Mouse (Mus musculus): ENCODE data around the gene A830018L16Rik.

A830018L16Rik gene

GRCm38 (mm10) chr1:11650137-11650536 is 236.2 kb downstream of the A830018L16Rik start:
- no peak for DNase-seq (ENCODE audit: low read depth, low spot score)

- DNase-seq (ENCODE audit: low read depth, low spot score), result no peak
Observed at GRCm38 (mm10) chr1:11652773-11653172, 238.9 kb downstream of the A830018L16Rik start.

- peak; percentile 69 for DNase-seq (ENCODE audit: low read depth, low spot score)
Observed at GRCm38 (mm10) chr1:11657341-11658060, 243.6 kb downstream of the A830018L16Rik start.

- no peak for DNase-seq (ENCODE audit: low read depth, low spot score)
Observed at GRCm38 (mm10) chr1:11658061-11658625, 244.2 kb downstream of the A830018L16Rik start.

GRCm38 (mm10) chr1:11744749-11745314 is 330.9 kb downstream of the A830018L16Rik start:
- DNase-seq (ENCODE audit: low read depth, low spot score), result no peak

GRCm38 (mm10) chr1:11748424-11748823 is 334.5 kb downstream of the A830018L16Rik start:
- peak; percentile 22 for DNase-seq (ENCODE audit: low read depth, low spot score)

GRCm38 (mm10) chr1:11750065-11750464 is 336.2 kb downstream of the A830018L16Rik start:
- no peak for DNase-seq (ENCODE audit: low read depth, low spot score)

- DNase-seq (ENCODE audit: low read depth, low spot score), result no peak
Observed at GRCm38 (mm10) chr1:11750607-11751006, 336.7 kb downstream of the A830018L16Rik start.

- no peak for DNase-seq (ENCODE audit: low read depth, low spot score)
Observed at GRCm38 (mm10) chr1:11751996-11752395, 338.1 kb downstream of the A830018L16Rik start.

GRCm38 (mm10) chr1:11788264-11788663 is 374.4 kb downstream of the A830018L16Rik start:
- DNase-seq (ENCODE audit: low read depth, low spot score), result no peak

GRCm38 (mm10) chr1:11792820-11793219 is 378.9 kb downstream of the A830018L16Rik start:
- DNase-seq (ENCODE audit: low read depth, low spot score), result no peak

GRCm38 (mm10) chr1:11795666-11796065 is 381.8 kb downstream of the A830018L16Rik start:
- no peak for DNase-seq (ENCODE audit: low read depth, low spot score)

GRCm38 (mm10) chr1:11872847-11873246 is 458.9 kb downstream of the A830018L16Rik start:
- no peak for DNase-seq (ENCODE audit: low read depth, low spot score)

GRCm38 (mm10) chr1:11873573-11873972 is 459.7 kb downstream of the A830018L16Rik start:
- no peak for DNase-seq (ENCODE audit: low read depth, low spot score)

GRCm38 (mm10) chr1:11881706-11882105 is 467.8 kb downstream of the A830018L16Rik start:
- no peak for DNase-seq (ENCODE audit: low read depth, low spot score)

- peak; percentile 20 for DNase-seq (ENCODE audit: low read depth, low spot score)
Observed at GRCm38 (mm10) chr1:11895715-11896114, 481.8 kb downstream of the A830018L16Rik start.

- no peak for DNase-seq (ENCODE audit: low read depth, low spot score)
Observed at GRCm38 (mm10) chr1:11915873-11916272, 502.0 kb downstream of the A830018L16Rik start.

- DNase-seq (ENCODE audit: low read depth, low spot score), result no peak
Observed at GRCm38 (mm10) chr1:11936984-11937383, 523.1 kb downstream of the A830018L16Rik start.

GRCm38 (mm10) chr1:11959421-11960206 is 545.7 kb downstream of the A830018L16Rik start:
- DNase-seq (ENCODE audit: low read depth, low spot score), result no peak

GRCm38 (mm10) chr1:11982590-11983136 is 568.8 kb downstream of the A830018L16Rik start:
- no peak for DNase-seq (ENCODE audit: low read depth, low spot score)

- DNase-seq (ENCODE audit: low read depth, low spot score), result no peak
Observed at GRCm38 (mm10) chr1:11990011-11990410, 576.1 kb downstream of the A830018L16Rik start.
